Mouse (Mus musculus): ENCODE results near the gene Lima1. TPM values are rescaled to one million over a fixed set of nuclear protein-coding genes. Genes with fewer than 3 reads are reported as not detected.
"Not testable (repeated sequence)": the region's sequence is repeated elsewhere in the genome, so short reads cannot be mapped to it uniquely, and the experiment has no call there.

Gene Lima1
- polyA plus RNA-seq, 1 experiment = 29.7 TPM

DNA sequence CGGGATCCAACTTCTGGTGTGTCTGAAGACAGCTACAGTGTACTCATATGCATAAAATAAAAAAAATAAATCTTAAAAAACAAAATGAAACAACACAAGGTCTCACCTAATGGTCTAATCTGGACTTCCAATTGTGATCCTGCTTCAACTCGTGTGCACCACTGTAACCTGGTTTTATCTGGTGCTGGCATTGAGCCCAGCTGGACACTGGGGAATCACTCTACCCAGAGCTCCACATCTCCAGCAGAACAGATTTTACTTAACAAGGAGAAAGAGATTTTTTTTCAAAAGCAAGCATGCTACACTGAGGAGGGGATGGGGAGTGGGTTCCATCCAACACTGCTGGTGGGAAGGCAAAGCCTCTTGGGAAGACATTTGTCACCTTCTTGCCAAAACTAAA lies 47.2 kb downstream of the Lima1 start:
- H3K4me1 ChIP-seq (ENCODE audit: control insufficient read depth, insufficient read depth, low read length) = no peaks in the 10 kb centered on the region
- no peak overlapping the region for H3K4me3 ChIP-seq (replicated peaks; ENCODE audit: extremely low read depth, low read depth, low read length)
- no peak for DNase-seq
- TF ChIP-seq CTCF (IDR thresholded peaks at IDR 0.05; ENCODE audit: insufficient read depth, low read length) (no peak), POLR2A (IDR thresholded peaks at IDR 0.05; ENCODE audit: borderline replicate concordance, extremely low read depth, low read depth, low read length) (no peak)
- 79% methylated on average over 2 of the region's 2 CpGs for WGBS

GRCm38 (mm10) chr15:99826210-99826888 lies 48.9 kb downstream of the Lima1 start:
- H3K4me3 ChIP-seq (replicated peaks; ENCODE audit: extremely low read depth, low read depth, low read length) = no peak overlapping the region
- WGBS = 80% methylated on average over 8 of the region's 8 CpGs

DNA sequence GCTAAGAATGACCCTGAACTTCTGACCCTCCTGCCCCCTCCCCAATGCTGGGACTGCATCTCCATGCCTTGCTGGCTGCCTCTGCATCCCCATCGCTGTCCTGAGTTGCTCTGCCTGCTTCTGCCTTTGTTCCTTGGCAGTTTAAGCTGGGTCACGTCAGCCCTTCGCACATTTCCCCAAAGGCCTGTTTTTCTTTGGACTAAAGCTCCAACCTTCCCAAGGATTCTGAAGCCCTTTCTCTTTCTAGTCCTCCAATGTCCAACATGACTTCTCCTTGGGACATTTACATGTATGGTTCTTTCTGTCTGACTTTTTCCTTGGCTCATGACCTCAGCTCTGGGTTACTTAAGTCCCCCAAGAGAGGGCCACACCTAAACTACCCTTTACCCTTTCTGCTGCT lies 50.0 kb downstream of the Lima1 start:
- Histone ChIP-seq H3K4me1 (ENCODE audit: control insufficient read depth, insufficient read depth, low read length) (no peaks in the 10 kb centered on the region), H3K4me3 (replicated peaks; ENCODE audit: extremely low read depth, low read depth, low read length) (no peak overlapping the region)
- DNase-seq = no peak
- no peak for TF ChIP-seq POLR2A (IDR thresholded peaks at IDR 0.05; ENCODE audit: borderline replicate concordance, extremely low read depth, low read depth, low read length)
- no peak for TF ChIP-seq CTCF (IDR thresholded peaks at IDR 0.05; ENCODE audit: insufficient read depth, low read length)
- 86% methylated on average over 3 of the region's 3 CpGs for WGBS

More at GRCm38 (mm10) chr15:99826210-99826888, 48.9 kb downstream of the Lima1 start:
- H3K4me1 ChIP-seq (ENCODE audit: control insufficient read depth, insufficient read depth, low read length) = no peaks in the 10 kb centered on the region
- TF ChIP-seq CTCF (IDR thresholded peaks at IDR 0.05; ENCODE audit: insufficient read depth, low read length) = no peak
- TF ChIP-seq POLR2A (IDR thresholded peaks at IDR 0.05; ENCODE audit: borderline replicate concordance, extremely low read depth, low read depth, low read length) = no peak
- no peak for DNase-seq

DNA sequence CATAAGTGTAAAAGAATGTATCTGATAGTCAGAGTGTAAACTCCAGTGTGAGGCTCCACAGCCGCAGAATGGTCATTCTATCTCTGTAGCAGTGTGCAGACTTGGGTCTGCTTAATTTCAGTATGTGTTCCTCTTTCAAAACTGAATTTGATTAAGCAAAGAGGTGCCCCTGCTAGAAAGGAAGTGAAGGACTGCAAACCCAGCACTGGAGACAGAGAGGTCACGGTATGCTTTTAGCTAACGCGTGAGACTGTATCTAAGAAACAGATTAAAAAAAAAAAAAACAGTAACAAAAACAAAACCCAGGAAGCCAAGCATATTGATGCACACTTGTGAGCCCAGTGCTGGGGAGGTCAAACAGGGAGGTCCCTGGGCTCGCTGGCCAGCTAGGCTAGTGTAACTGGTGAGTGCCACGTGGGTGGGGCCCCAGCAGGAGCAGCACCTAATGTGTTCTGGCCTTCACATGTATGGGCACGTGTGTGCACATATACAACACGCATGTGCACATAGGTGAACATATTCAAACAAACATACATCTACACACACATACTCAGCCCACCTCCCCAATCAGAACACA lies 51.8 kb downstream of the Lima1 start:
- no peak for TF ChIP-seq POLR2A (IDR thresholded peaks at IDR 0.05; ENCODE audit: borderline replicate concordance, extremely low read depth, low read depth, low read length)
- TF ChIP-seq CTCF (IDR thresholded peaks at IDR 0.05; ENCODE audit: insufficient read depth, low read length) = no peak
- DNase-seq = no peak
- WGBS = 42% methylated on average over 8 of the region's 8 CpGs
- Histone ChIP-seq H3K4me1 (ENCODE audit: control insufficient read depth, insufficient read depth, low read length) (0 out of 2 replicates have a peak, but pooled peaks cover 3% of the 10 kb centered on the region), H3K4me3 (replicated peaks; ENCODE audit: extremely low read depth, low read depth, low read length) (no peak overlapping the region)

- WGBS = 88% methylated on average over 13 of the region's 13 CpGs
- H3K4me1 ChIP-seq (ENCODE audit: control insufficient read depth, insufficient read depth, low read length); H3K4me3 ChIP-seq (replicated peaks; ENCODE audit: extremely low read depth, low read depth, low read length); DNase-seq: not testable (repeated sequence)
These were observed 52.8 kb downstream of the Lima1 start for GRCm38 (mm10) chr15:99822501-99822900.

- H3K4me3 ChIP-seq (replicated peaks; ENCODE audit: extremely low read depth, low read depth, low read length) = peak overlapping the region; percentile 83
- H3K4me1 ChIP-seq (ENCODE audit: control insufficient read depth, insufficient read depth, low read length) = peaks cover 9% of the 10 kb centered on the region; the same call in 1 of the 2 replicates
- no peak for TF ChIP-seq CTCF (IDR thresholded peaks at IDR 0.05; ENCODE audit: insufficient read depth, low read length)
- peak; percentile 88; the same call in 1 of the 2 replicates for TF ChIP-seq POLR2A (IDR thresholded peaks at IDR 0.05; ENCODE audit: borderline replicate concordance, extremely low read depth, low read depth, low read length)
- 25% methylated on average over 14 of the region's 14 CpGs for whole genome bisulfite sequencing
- peak; percentile 42 for DNase-seq
These were observed 55.5 kb downstream of the Lima1 start for GRCm38 (mm10) chr15:99819621-99820279.

- H3K4me3 ChIP-seq (replicated peaks; ENCODE audit: extremely low read depth, low read depth, low read length) = peak overlapping the region; percentile 83
- DNase-seq = no peak
- TF ChIP-seq POLR2A (IDR thresholded peaks at IDR 0.05; ENCODE audit: borderline replicate concordance, extremely low read depth, low read depth, low read length) (no peak), CTCF (IDR thresholded peaks at IDR 0.05; ENCODE audit: insufficient read depth, low read length) (no peak)
- peaks cover 9% of the 10 kb centered on the region; the same call in 1 of the 2 replicates for H3K4me1 ChIP-seq (ENCODE audit: control insufficient read depth, insufficient read depth, low read length)
- 29% methylated on average over 6 of the region's 6 CpGs for WGBS
These were observed 56.2 kb downstream of the Lima1 start for GRCm38 (mm10) chr15:99819109-99819440.

DNA sequence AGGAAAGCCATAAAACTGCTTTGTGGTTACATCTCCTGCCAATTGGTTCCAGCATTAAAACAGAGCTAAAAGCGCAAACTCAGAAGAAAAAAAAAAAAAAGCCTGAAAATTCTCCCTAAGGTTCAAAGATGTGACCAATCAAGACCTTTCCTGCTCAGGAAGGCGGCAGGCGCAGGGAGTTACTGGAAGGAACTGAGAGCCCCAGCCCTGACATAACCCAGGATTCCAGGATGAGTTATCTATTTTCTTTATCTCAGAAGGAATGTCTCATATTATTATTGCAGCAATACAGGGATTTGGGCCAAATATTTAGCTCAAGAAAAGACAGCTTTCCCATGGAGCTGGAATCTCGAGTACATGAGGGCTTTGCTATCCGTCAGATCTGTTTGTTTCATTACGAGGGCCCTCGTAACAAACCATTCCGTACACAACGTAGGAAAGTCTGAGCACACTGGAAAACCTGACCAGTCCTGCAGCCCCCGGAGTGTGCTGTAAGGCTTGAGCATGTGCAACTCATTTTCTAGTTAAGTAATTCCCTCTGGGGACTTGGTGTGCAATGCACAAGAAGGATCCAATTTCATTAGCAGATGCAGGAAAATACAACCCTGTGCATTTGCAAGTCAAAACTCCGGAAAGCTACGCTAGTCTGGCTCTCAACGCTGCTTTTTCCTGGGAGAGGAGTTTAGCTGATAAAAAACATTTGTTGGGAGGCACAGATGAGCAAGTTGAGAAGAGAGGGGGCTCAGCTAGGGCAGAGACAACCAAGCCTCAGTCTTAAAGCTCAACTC lies 56.7 kb downstream of the Lima1 start:
- WGBS = 13% methylated on average over 13 of the region's 13 CpGs
- peak; percentile 29 for DNase-seq
- peaks cover 9% of the 10 kb centered on the region; the same call in 1 of the 2 replicates for H3K4me1 ChIP-seq (ENCODE audit: control insufficient read depth, insufficient read depth, low read length)
- H3K4me3 ChIP-seq (replicated peaks; ENCODE audit: extremely low read depth, low read depth, low read length) = peak overlapping the region; percentile 83
- TF ChIP-seq CTCF (IDR thresholded peaks at IDR 0.05; ENCODE audit: insufficient read depth, low read length) = no peak
- 0 out of 2 replicates have a peak, but pooled peaks have one; percentile 4 for TF ChIP-seq POLR2A (IDR thresholded peaks at IDR 0.05; ENCODE audit: borderline replicate concordance, extremely low read depth, low read depth, low read length)
